ENCODE assay signal across 12 mouse cellular contexts in the genomic region with DNA sequence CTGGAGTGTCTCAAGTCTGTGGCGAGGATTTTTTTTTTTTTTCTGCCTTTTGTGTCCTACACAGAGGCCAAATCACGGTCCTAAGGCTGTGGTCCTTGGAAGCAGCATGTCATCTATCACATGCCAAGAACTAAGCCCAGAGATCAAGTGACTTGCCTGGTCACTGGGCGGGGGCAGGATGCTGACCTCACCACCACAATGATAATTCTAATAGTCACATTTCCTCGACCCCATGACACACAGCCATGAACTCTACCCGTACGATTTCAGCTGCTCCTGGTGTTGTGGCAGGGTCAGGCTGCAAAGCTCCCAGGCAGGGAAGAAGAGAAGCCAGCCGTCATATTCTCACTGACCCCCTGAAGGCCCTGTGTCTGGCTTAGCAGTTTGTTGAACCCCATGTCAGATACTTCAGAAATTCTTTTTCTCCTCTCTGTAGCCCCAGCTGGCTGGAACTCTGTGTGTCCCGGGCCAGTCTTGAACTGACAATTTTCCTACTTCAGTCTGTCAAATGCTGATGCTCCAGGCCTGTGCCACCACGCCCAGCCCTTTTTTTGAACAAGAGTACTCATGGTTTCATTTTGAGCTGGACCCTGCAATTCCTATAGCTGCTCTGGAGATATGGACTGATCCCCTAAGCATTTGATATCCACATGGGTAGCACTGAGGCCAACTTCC. TPM values are rescaled to one million over a fixed set of nuclear protein-coding genes. Genes with fewer than 3 reads are reported as not detected.
DNase-seq lines count a peak whose midpoint lies in the region; ATAC-seq and TF ChIP-seq lines count a peak whose summit lies in the region.
"Had no signal": no experiment of that assay in that cellular context is flagged by ENCODE, and none has a peak within 500 bp of the region (broad histone marks: within the 10 kb centered on the region; RNA-seq: fewer than 3 reads in every experiment).

No protein-coding gene starts in this region.

- peaks cover 7% of the 10 kb centered on the region for H3K4me1 ChIP-seq in heart, embryonic 11.5 days (ENCODE audit: control insufficient read depth, insufficient read depth, low read length)
- peaks cover 55% of the 10 kb centered on the region for H3K4me1 ChIP-seq in bone marrow macrophage, adult 2 months (ENCODE audit: control insufficient read depth, insufficient read depth, low read length)
- peaks cover 19% of the 10 kb centered on the region for H3K4me1 ChIP-seq in heart, embryonic 12.5 days (replicated peaks)
- peaks cover 8% of the 10 kb centered on the region; the same call in 1 of the 2 replicates for H3K4me1 ChIP-seq in hindbrain, embryonic 12.5 days

- 50% methylated on average over 9 of the region's 9 CpGs for WGBS in heart, embryonic 11.5 days (ENCODE audit: insufficient replicate concordance)
- WGBS in heart, embryonic 12.5 days, result 55% methylated on average over 9 of the region's 9 CpGs
- WGBS in hindbrain, embryonic 12.5 days, result 59% methylated on average over 9 of the region's 9 CpGs

- no peak overlapping the region for H3K27ac ChIP-seq in heart, embryonic 11.5 days (ENCODE audit: low read depth, low read length)
- peak overlapping the region; percentile 99 for H3K27ac ChIP-seq in bone marrow macrophage, adult 2 months (ENCODE audit: insufficient read depth, low read depth, low read length)
- no peak overlapping the region for H3K27ac ChIP-seq in heart, embryonic 12.5 days (ENCODE audit: poor library complexity, severe bottlenecking)
- no peak overlapping the region for H3K27ac ChIP-seq in hindbrain, embryonic 12.5 days
- H3K27ac ChIP-seq: layer of hippocampus, adult 2 months had no signal

- H3K27me3 ChIP-seq in heart, embryonic 11.5 days (ENCODE audit: control insufficient read depth, insufficient read depth, low read length), result no peaks in the 10 kb centered on the region
- no peaks in the 10 kb centered on the region for H3K27me3 ChIP-seq in heart, embryonic 12.5 days (replicated peaks)
- no peaks in the 10 kb centered on the region for H3K27me3 ChIP-seq in hindbrain, embryonic 12.5 days
- H3K27me3 ChIP-seq: embryonic facial prominence, embryonic 15.5 days had no signal

- H3K4me2 ChIP-seq in heart, embryonic 11.5 days, result no peak overlapping the region
- H3K4me2 ChIP-seq in heart, embryonic 12.5 days, result no peak overlapping the region
- H3K4me2 ChIP-seq in hindbrain, embryonic 12.5 days (replicated peaks), result no peak overlapping the region

- H3K36me3 ChIP-seq in heart, embryonic 11.5 days (ENCODE audit: control insufficient read depth, insufficient read depth, low read length), result no peaks in the 10 kb centered on the region
- H3K36me3 ChIP-seq in heart, embryonic 12.5 days, result no peaks in the 10 kb centered on the region
- no peaks in the 10 kb centered on the region for H3K36me3 ChIP-seq in hindbrain, embryonic 12.5 days
- H3K36me3 ChIP-seq: embryonic facial prominence, embryonic 15.5 days had no signal

- no peak for TF ChIP-seq POLR2A in bone marrow macrophage, adult 2 months (IDR thresholded peaks at IDR 0.05; ENCODE audit: borderline replicate concordance, low read depth, low read length)

- no peak for ATAC-seq in heart, embryonic 11.5 days (replicated peaks; ENCODE audit: insufficient number of reproducible peaks, low FRiP score, low TSS enrichment)
- ATAC-seq in heart, embryonic 12.5 days (ENCODE audit: insufficient number of reproducible peaks, low FRiP score), result peak; percentile 23; the same call in 1 of the 2 replicates
- ATAC-seq in hindbrain, embryonic 12.5 days (ENCODE audit: low FRiP score), result no peak
- ATAC-seq in erythroblast, adult 5-6 weeks (replicated peaks; ENCODE audit: low FRiP score, poor library complexity, severe bottlenecking), result no peak

- DNase-seq in heart, adult 18-20 months, result peak; percentile 33 to 56
- DNase-seq in skeletal muscle tissue, adult 2 months (ENCODE audit: low read depth, low spot score), result peak; percentile 60
- DNase-seq: cerebellum, adult 9-11 months; kidney, adult 11 months had no signal

- TF ChIP-seq CTCF in bone marrow macrophage, adult 2 months (IDR thresholded peaks at IDR 0.05; ENCODE audit: low read depth, low read length), result no peak

- no peak overlapping the region for H3K9ac ChIP-seq in heart, embryonic 11.5 days (ENCODE audit: low read depth, low read length)
- H3K9ac ChIP-seq in heart, embryonic 12.5 days, result no peak overlapping the region
- H3K9ac ChIP-seq in hindbrain, embryonic 12.5 days, result no peak overlapping the region
- H3K9ac ChIP-seq: embryonic facial prominence, embryonic 15.5 days had no signal

- no peaks in the 10 kb centered on the region for H3K9me3 ChIP-seq in heart, embryonic 11.5 days (replicated peaks; ENCODE audit: control insufficient read depth, low read length)
- H3K9me3 ChIP-seq in heart, embryonic 12.5 days (replicated peaks), result no peaks in the 10 kb centered on the region
- no peaks in the 10 kb centered on the region for H3K9me3 ChIP-seq in hindbrain, embryonic 12.5 days (replicated peaks)
- H3K9me3 ChIP-seq: embryonic facial prominence, embryonic 15.5 days had no signal

- H3K4me3 ChIP-seq in heart, embryonic 11.5 days (ENCODE audit: low read depth, low read length), result no peak overlapping the region
- peak overlapping the region; percentile 66 for H3K4me3 ChIP-seq in bone marrow macrophage, adult 2 months (ENCODE audit: insufficient read depth, low read length)
- no peak overlapping the region for H3K4me3 ChIP-seq in heart, embryonic 12.5 days
- no peak overlapping the region for H3K4me3 ChIP-seq in hindbrain, embryonic 12.5 days
- H3K4me3 ChIP-seq: layer of hippocampus, adult 2 months had no signal

RNA-seq across cellular contexts. Expression of a gene that starts 1.8 kb away (rescaled TPM):
- 10 to 100 TPM; 10.5 to 13.0 TPM for total RNA-seq in heart, adult 18-20 months (2021)
- 7.7 and 9.9 TPM in 2 replicates for polyA plus RNA-seq in heart, embryonic 11.5 days (2014; fragmentation: Nextera tagmentation; extraction: Ambion mirVana)
- 120 and 145 TPM in 2 replicates for polyA plus RNA-seq in bone marrow macrophage, adult 2 months (2012; ENCODE audit: insufficient read depth, insufficient read length, missing spikeins)
- 6.7 and 9.7 TPM in 2 replicates for polyA plus RNA-seq in heart, embryonic 12.5 days (2016; fragmentation: Nextera tagmentation; extraction: Ambion mirVana)
- polyA plus RNA-seq in hindbrain, embryonic 12.5 days (2016; fragmentation: Nextera tagmentation; extraction: Ambion mirVana), result 3.5 and 4.6 TPM in 2 replicates
- total RNA-seq in erythroblast, adult 5-6 weeks (2015; ENCODE audit: low replicate concordance), result 1.3 TPM in 1 of 2 replicates, not detected in the other
- 0.26 TPM in 1 of 2 replicates, not detected in the other for total RNA-seq in erythroblast, adult 5-6 weeks (2017; ENCODE audit: low replicate concordance)

RNA-seq across cellular contexts. Expression of a gene that starts 48.6 kb away (rescaled TPM):
- total RNA-seq in heart, adult 18-20 months (2021), result under 1 TPM in 1 of 2 experiments, not detected in 1; 0.12 TPM
- 0.48 and 0.67 TPM in 2 replicates for polyA plus RNA-seq in heart, embryonic 11.5 days (2014; fragmentation: Nextera tagmentation; extraction: Ambion mirVana)
- polyA plus RNA-seq in bone marrow macrophage, adult 2 months (2012; ENCODE audit: insufficient read depth, insufficient read length, missing spikeins), result not detected in 2 replicates
- polyA plus RNA-seq in heart, embryonic 12.5 days (2016; fragmentation: Nextera tagmentation; extraction: Ambion mirVana), result 0.17 and 0.37 TPM in 2 replicates
- polyA plus RNA-seq in hindbrain, embryonic 12.5 days (2016; fragmentation: Nextera tagmentation; extraction: Ambion mirVana), result 0.42 and 0.56 TPM in 2 replicates
- total RNA-seq in erythroblast, adult 5-6 weeks (2015; ENCODE audit: low replicate concordance), result not detected in 2 replicates
- total RNA-seq in erythroblast, adult 5-6 weeks (2017; ENCODE audit: low replicate concordance), result not detected in 2 replicates
- total RNA-seq: hematopoietic stem cell, adult 5-6 weeks had no signal

Comparison
In these comparisons a context has a peak if more than half of its experiments do, and no peak if none do; other contexts are left out.
1. RNA of a gene that starts 1.8 kb away (polyA plus RNA-seq): 120 to 145 TPM in bone marrow macrophage, adult 2 months; 7.7 to 9.9 TPM in heart, embryonic 11.5 days, 6.7 to 9.7 TPM in heart, embryonic 12.5 days and 3.5 to 4.6 TPM in hindbrain, embryonic 12.5 days; every median in the first group is over 10 times any median in the second.